Mouse (Mus musculus) stomach, postnatal 0 days (tissue): ENCODE data around the gene C1qtnf1. TPM values are rescaled to one million over a fixed set of nuclear protein-coding genes. Genes with fewer than 3 reads are reported as not detected.

Source experiments
- ATAC-seq: fragments of 200-750 bp; cut with Nextera tagmentation; 2 replicates; pipeline ENCODE4 v1.8.0; 2017; ENCODE audit not compliant: low FRiP score, low TSS enrichment
- DNase-seq: peaks from one replicate; pipeline ENCODE4 v3.0.0-alpha.2; 2016; ENCODE audit warnings: low spot score
- H3K27ac ChIP-seq: fragments of 300-500 bp; sonication (generic); replicated peaks from 2 replicates; pipeline ENCODE4 v1.5.1; 2014; ENCODE audit warnings: mild to moderate bottlenecking, control low read depth
- H3K27me3 ChIP-seq: fragments of 300-500 bp; sonication (generic); 2 replicates; pipeline ENCODE4 v1.6.1; 2014; ENCODE audit warnings: low read length; ENCODE audit not compliant: control insufficient read depth, insufficient read depth
- H3K36me3 ChIP-seq: fragments of 300-500 bp; sonication (generic); 2 replicates; pipeline ENCODE4 v1.6.1; 2014; ENCODE audit warnings: low read length, mixed read lengths; ENCODE audit not compliant: control insufficient read depth, insufficient read depth
- H3K4me1 ChIP-seq: fragments of 300-500 bp; sonication (generic); replicated peaks from 2 replicates; pipeline ENCODE4 v1.6.1; 2014; ENCODE audit warnings: antibody characterized with exemption; ENCODE audit not compliant: control insufficient read depth, insufficient read depth
- H3K4me2 ChIP-seq: fragments of 300-500 bp; sonication (generic); replicated peaks from 2 replicates; pipeline ENCODE4 v1.6.1; 2014; ENCODE audit warnings: low read depth, mild to moderate bottlenecking, control low read depth, moderate library complexity
- H3K4me3 ChIP-seq: fragments of 300-500 bp; sonication (generic); 2 replicates; pipeline ENCODE4 v1.5.1; 2014; ENCODE audit warnings: low read depth, low read length, control low read depth
- H3K9ac ChIP-seq: fragments of 300-500 bp; sonication (generic); 2 replicates; pipeline ENCODE4 v1.6.1; 2014; ENCODE audit warnings: mild to moderate bottlenecking, low read length, control low read depth, mixed read lengths
- H3K9me3 ChIP-seq: fragments of 300-500 bp; sonication (generic); 2 replicates; pipeline ENCODE4 v1.6.1; 2016; ENCODE audit warnings: low read length; ENCODE audit not compliant: control insufficient read depth
- CTCF ChIP-seq: IDR thresholded peaks from 2 replicates; pipeline ENCODE4 v1.5.1; 2016; ENCODE audit warnings: antibody characterized with exemption, low read depth, mild to moderate bottlenecking, moderate library complexity
- EP300 ChIP-seq: optimal IDR thresholded peaks from 2 replicates; pipeline ENCODE3; 2016; ENCODE audit warnings: antibody characterized with exemption
- WGBS: fragments of 180-500 bp; shearing (Covaris S2); extraction: QIAGEN DNeasy Blood & Tissue Kit; methylation state at CpG from one replicate; pipeline ENCODE4 v1.1.7; 2014; 5-methylcytosine and 5-hydroxymethylcytosine counted together
- polyA plus RNA-seq: library from polyadenylated mRNA; unstranded; fragments of >200 nt; fragmentation: Nextera tagmentation; extraction: Ambion mirVana; gene quantifications from 2 replicates; pipeline ENCODE4 v1.2.1, GENCODE M21; 2015

C1qtnf1 gene
- polyA plus RNA-seq, 1 experiment from 2014 or later = 9.0 TPM

DNA sequence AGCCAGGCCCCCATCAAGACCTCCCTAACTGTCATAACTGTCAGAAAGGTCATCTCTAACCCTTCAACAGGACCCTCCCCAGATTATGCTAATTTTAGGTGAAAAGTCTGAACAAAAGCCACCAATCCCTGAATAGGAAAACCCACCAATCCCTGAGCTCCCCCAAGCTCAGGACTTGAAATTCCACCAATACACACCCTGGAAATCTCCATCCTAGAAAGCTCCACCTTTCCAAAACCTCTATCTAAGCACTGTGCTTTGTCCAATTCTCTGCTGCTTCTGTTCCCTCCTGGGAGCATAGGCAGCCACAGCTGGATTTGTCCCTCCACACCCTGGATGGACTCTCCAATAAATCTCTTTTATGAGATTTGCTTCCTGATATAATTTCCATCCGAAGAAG, 45.2 kb downstream of the C1qtnf1 start:
- H3K4me2 ChIP-seq = no peak overlapping the region
- H3K9me3 ChIP-seq = no peaks in the 10 kb centered on the region
- no peak overlapping the region for H3K27ac ChIP-seq
- H3K9ac ChIP-seq = no peak overlapping the region
- TF ChIP-seq EP300 (no peak), CTCF (no peak)
- DNase-seq (no peak), ATAC-seq (no peak)
- H3K27me3 ChIP-seq = no peaks in the 10 kb centered on the region
- WGBS = 74% methylated on average over 1 of the region's 1 CpGs
- H3K36me3 ChIP-seq = no peaks in the 10 kb centered on the region
- H3K4me1 ChIP-seq = peaks cover 3% of the 10 kb centered on the region; the same call in 1 of the 2 replicates
- H3K4me3 ChIP-seq = no peak overlapping the region

DNA sequence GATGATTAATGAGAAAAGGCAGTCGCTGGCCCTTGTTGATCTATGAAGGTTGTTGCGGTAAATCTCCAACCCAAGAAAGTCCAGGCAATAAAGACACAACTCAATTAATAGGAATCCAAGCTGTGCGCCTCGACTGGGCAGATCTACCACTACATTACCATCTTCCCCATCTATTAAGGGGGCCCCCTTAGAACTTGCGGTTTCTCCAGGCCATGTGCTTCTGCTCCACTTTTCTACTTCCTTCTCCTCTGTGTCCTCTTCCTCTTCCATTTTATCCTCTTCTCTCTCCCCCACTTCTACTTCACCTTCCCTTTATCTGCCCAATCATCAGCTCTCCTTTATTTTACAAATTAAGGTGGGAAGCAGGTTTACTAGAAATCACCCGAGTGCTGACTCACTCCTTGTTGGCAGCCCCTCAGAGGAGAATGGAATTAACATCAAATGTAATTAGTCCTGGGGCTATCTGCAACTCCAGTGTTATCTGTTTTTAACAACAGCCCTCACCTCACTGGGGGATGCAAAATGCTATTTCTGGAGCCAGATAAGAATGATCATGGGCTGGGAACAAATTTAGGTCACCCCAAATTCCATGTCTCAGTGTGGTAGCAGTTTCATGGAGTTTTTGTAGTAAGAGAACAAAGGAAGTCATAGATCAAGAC, 46.0 kb downstream of the C1qtnf1 start:
- DNase-seq = no peak
- Histone ChIP-seq H3K9ac (no peak overlapping the region), H3K36me3 (no peaks in the 10 kb centered on the region), H3K4me3 (no peak overlapping the region), H3K4me2 (no peak overlapping the region), H3K4me1 (peaks cover 3% of the 10 kb centered on the region; the same call in 1 of the 2 replicates), H3K27me3 (no peaks in the 10 kb centered on the region), H3K27ac (no peak overlapping the region), H3K9me3 (no peaks in the 10 kb centered on the region)
- no peak for ATAC-seq
- 61% methylated on average over 6 of the region's 6 CpGs for WGBS
- TF ChIP-seq EP300 = no peak
- no peak for TF ChIP-seq CTCF

DNA sequence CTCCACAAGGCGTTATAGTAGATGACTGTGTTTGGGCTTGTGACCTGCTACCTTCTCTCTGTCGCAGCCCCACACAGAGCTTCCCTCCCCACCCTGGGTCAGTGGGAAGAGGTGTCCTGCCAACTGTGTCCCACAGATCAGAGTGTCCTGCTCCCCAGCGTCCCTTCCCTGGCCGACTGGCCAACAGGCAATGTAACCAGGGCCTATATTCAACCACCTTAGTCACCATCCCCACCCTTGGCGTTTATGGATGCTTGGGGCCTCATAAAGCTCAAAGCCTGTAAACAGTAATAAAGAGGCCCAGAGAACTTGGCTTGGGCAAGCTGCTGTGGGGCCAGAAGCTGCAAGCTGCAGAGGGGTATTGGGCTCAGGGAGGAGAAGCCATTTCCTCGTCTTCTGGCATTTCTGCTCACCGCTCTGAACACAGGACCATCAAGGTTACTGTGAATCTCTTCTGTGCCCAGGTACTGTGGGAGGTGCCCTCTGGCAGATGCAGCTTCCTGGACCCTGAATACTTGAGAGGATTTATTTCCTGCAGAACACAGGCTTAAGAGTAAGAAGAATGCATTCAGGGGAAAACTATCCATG, 47.6 kb downstream of the C1qtnf1 start:
- Histone ChIP-seq H3K4me3 (no peak overlapping the region), H3K9me3 (no peaks in the 10 kb centered on the region), H3K4me1 (no peaks in the 10 kb centered on the region), H3K27ac (no peak overlapping the region), H3K9ac (no peak overlapping the region), H3K36me3 (no peaks in the 10 kb centered on the region), H3K4me2 (no peak overlapping the region), H3K27me3 (no peaks in the 10 kb centered on the region)
- ATAC-seq (no peak), DNase-seq (no peak)
- TF ChIP-seq EP300 (no peak), CTCF (no peak)
- WGBS = 87% methylated on average over 7 of the region's 7 CpGs

DNA sequence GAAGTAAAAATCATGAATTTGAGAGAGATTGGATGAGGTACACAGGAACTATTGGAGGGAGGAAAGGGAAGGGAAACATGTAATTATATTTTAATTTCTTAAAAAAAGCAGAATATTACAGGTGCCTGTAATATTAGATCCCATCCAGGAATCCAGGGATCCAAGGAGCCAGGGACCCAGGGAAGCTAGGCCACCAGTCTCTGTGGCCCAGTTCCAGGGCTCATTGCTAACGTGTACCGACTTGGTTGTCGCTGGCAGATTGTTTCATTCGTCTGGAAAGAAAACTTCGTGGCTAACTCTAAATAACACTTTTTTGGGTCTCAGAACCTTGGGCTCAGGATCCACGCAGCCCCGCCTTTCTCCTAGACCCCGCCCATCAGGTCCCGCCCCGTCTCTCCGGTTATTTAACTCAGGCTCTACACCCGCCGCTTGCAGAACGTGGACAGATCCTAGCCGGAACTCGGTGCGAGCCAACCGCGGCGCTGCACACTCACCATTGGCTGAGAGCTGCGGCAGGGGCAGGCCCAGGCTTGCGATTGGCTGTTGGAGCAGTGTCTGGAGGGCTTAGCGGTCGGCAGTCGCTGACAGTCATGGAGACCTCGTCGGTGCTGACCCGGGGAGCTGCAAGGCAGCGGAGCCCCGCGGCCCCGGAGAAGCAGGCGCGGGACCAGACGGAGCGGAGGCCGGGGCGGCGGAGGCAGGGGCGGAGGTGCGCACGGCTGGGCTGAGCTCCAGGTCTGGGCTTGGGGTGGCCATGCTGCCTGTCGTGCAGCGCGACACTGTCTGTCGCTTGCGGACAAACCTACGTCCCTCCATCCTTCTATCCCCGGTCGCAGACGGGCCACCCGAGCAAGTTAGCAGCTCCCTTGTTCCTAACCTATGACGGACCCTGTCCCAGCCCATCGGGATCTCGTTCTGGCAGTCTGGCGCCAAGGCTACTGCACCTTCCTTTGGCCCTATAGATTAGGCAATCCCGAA, 48.7 kb downstream of the C1qtnf1 start, which contains the start of gene Engase:
Engase (plus strand) TSS at position 434 of the 978 bp plus-strand sequence.
- Histone ChIP-seq H3K27me3 (no peaks in the 10 kb centered on the region), H3K9ac (peak within 1 kb of the TSS; percentile 78), H3K36me3 (no peaks in the 10 kb centered on the region), H3K4me3 (peak within 1 kb of the TSS; percentile 73), H3K4me1 (no peaks in the 10 kb centered on the region), H3K4me2 (peak within 1 kb of the TSS; percentile 94), H3K9me3 (no peaks in the 10 kb centered on the region), H3K27ac (peak within 1 kb of the TSS; percentile 59)
- TF ChIP-seq EP300 = no peak
- TF ChIP-seq CTCF = no peak
- DNase-seq = peak; percentile 97
- ATAC-seq = peak; percentile 99
- under 1% methylated on average over 53 of the region's 57 CpGs for WGBS

DNA sequence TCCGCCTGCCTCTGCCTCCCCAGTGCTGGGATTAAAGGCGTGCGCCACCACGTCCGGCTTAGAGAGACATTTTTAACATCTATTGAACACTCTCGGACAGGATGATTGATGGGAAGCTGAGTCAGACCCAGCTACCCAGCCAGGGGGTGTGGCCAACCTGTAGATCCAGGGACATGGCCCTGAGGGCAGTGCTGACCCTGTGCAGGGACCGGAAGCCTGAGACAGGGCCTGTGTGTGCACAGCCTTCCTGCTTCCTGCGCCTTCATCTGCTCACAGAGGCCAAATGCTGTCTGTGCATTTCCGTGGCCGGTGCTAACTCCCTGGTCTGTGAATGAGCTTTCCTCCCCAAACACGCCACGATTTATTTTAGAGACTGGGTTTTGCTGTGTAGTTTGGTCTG, 51.8 kb downstream of the C1qtnf1 start:
- ATAC-seq = 0 out of 2 replicates have a peak, but pooled peaks have one; percentile 13
- peak; percentile 52 for DNase-seq
- Histone ChIP-seq H3K27ac (no peak overlapping the region; the same call in 1 of the 2 replicates), H3K4me3 (no peak overlapping the region), H3K4me1 (no peaks in the 10 kb centered on the region), H3K9ac (no peak overlapping the region), H3K4me2 (no peak overlapping the region), H3K9me3 (no peaks in the 10 kb centered on the region), H3K27me3 (no peaks in the 10 kb centered on the region), H3K36me3 (peaks cover under 1% of the 10 kb centered on the region)
- whole genome bisulfite sequencing = 61% methylated on average over 12 of the region's 12 CpGs
- TF ChIP-seq CTCF (no peak), EP300 (no peak)
